Mouse (Mus musculus) intestine, embryonic 15.5 days (tissue): ENCODE results near the gene Tes3-ps. TPM values are rescaled to one million over a fixed set of nuclear protein-coding genes. Genes with fewer than 3 reads are reported as not detected.

ENCODE experiments used
- ATAC-seq: fragments of 200-750 bp; cut with Nextera tagmentation; 2 replicates; pipeline ENCODE4 v1.8.0; 2017; ENCODE audit warnings: moderate TSS enrichment, moderate library complexity
- H3K27ac ChIP-seq: fragments of 300-500 bp; sonication (generic); 2 replicates; pipeline ENCODE4 v1.5.1; 2015; ENCODE audit warnings: mild to moderate bottlenecking, inconsistent platforms
- H3K27me3 ChIP-seq: fragments of 300-500 bp; sonication (generic); replicated peaks from 2 replicates; pipeline ENCODE4 v1.6.1; 2015; ENCODE audit warnings: inconsistent platforms
- H3K36me3 ChIP-seq: fragments of 300-500 bp; sonication (generic); 2 replicates; pipeline ENCODE4 v1.6.1; 2015; ENCODE audit warnings: inconsistent platforms
- H3K4me1 ChIP-seq: fragments of 300-500 bp; sonication (generic); replicated peaks from 2 replicates; pipeline ENCODE4 v1.6.1; 2015; ENCODE audit warnings: inconsistent platforms
- H3K4me2 ChIP-seq: fragments of 300-500 bp; sonication (generic); replicated peaks from 2 replicates; pipeline ENCODE4 v1.6.1; 2015; ENCODE audit warnings: mild to moderate bottlenecking, inconsistent platforms
- H3K4me3 ChIP-seq: fragments of 300-500 bp; sonication (generic); replicated peaks from 2 replicates; pipeline ENCODE4 v1.5.1; 2015; ENCODE audit warnings: inconsistent platforms
- H3K9ac ChIP-seq: fragments of 300-500 bp; sonication (generic); 2 replicates; pipeline ENCODE4 v1.6.1; 2015; ENCODE audit warnings: inconsistent platforms
- H3K9me3 ChIP-seq: fragments of 300-500 bp; sonication (generic); 2 replicates; pipeline ENCODE4 v1.6.1; 2016; ENCODE audit warnings: inconsistent platforms
- WGBS: fragments of 180-500 bp; shearing (Covaris S2); methylation state at CpG from one replicate; pipeline ENCODE4 v1.1.7; 2015; 5-methylcytosine and 5-hydroxymethylcytosine counted together
- polyA plus RNA-seq: library from polyadenylated mRNA; unstranded; fragments of >200 nt; fragmentation: Nextera tagmentation; extraction: Ambion mirVana; gene quantifications from 2 replicates; pipeline ENCODE4 v1.2.1, GENCODE M21; 2015

The Tes3-ps gene
- polyA plus RNA-seq, 1 experiment from 2014 or later: 0.77 TPM

DNA sequence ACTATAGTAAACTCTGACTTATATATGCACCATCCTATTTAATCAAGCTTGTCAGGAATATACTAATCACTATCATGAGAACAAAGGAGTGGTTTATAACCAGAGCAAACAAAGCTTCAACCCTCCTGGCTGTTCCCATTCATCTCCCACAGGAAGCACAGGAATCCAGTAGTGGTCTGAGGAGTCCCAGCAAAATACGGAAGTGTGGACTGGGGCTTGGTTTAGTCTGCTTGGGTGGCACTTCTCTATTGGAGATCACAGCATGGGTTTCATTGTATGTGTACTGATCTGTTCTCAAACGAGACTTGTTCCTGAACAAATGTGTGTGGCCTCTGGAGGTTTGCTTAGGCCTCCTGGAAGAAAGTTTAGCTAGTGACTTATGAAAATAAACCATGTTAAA is 25.6 kb downstream of the Tes3-ps start:
- Histone ChIP-seq H3K9ac (no peak overlapping the region), H3K4me3 (no peak overlapping the region), H3K27me3 (no peaks in the 10 kb centered on the region), H3K4me1 (peaks cover 2% of the 10 kb centered on the region; the same call in 1 of the 2 replicates), H3K36me3 (no peaks in the 10 kb centered on the region), H3K4me2 (no peak overlapping the region), H3K9me3 (no peaks in the 10 kb centered on the region), H3K27ac (no peak overlapping the region)
- WGBS: 22% methylated on average over 2 of the region's 2 CpGs
- ATAC-seq: no peak

- ATAC-seq: no peak
Measured at GRCm38 (mm10) chr13:49526235-49526634, 33.1 kb downstream of the Tes3-ps start.

GRCm38 (mm10) chr13:49530636-49531035 is 37.5 kb downstream of the Tes3-ps start:
- 80% methylated on average over 4 of the region's 4 CpGs for WGBS
- H3K9me3 ChIP-seq: no peaks in the 10 kb centered on the region
- no peak overlapping the region for H3K4me3 ChIP-seq
- no peak overlapping the region for H3K9ac ChIP-seq
- no peaks in the 10 kb centered on the region for H3K4me1 ChIP-seq
- no peak overlapping the region for H3K4me2 ChIP-seq
- no peaks in the 10 kb centered on the region for H3K36me3 ChIP-seq
- no peaks in the 10 kb centered on the region for H3K27me3 ChIP-seq
- no peak overlapping the region for H3K27ac ChIP-seq
- ATAC-seq: peak; percentile 71

More at GRCm38 (mm10) chr13:49526235-49526634, 33.1 kb downstream of the Tes3-ps start:
- Histone ChIP-seq H3K4me1 (no peaks in the 10 kb centered on the region), H3K4me2 (no peak overlapping the region), H3K4me3 (no peak overlapping the region), H3K36me3 (no peaks in the 10 kb centered on the region), H3K27ac (no peak overlapping the region), H3K27me3 (no peaks in the 10 kb centered on the region), H3K9ac (no peak overlapping the region), H3K9me3 (no peaks in the 10 kb centered on the region)
- 75% methylated on average over 2 of the region's 2 CpGs for WGBS

GRCm38 (mm10) chr13:49536946-49537345 is 43.8 kb downstream of the Tes3-ps start:
- no peak overlapping the region for H3K4me3 ChIP-seq
- H3K27me3 ChIP-seq: no peaks in the 10 kb centered on the region
- WGBS: 92% methylated on average over 1 of the region's 1 CpGs
- no peaks in the 10 kb centered on the region for H3K4me1 ChIP-seq
- no peaks in the 10 kb centered on the region for H3K9me3 ChIP-seq
- ATAC-seq: no peak
- no peak overlapping the region for H3K27ac ChIP-seq
- H3K9ac ChIP-seq: no peak overlapping the region
- no peaks in the 10 kb centered on the region for H3K36me3 ChIP-seq
- H3K4me2 ChIP-seq: no peak overlapping the region

GRCm38 (mm10) chr13:49538693-49539092 is 45.6 kb downstream of the Tes3-ps start:
- Histone ChIP-seq H3K9ac (no peak overlapping the region), H3K4me1 (no peaks in the 10 kb centered on the region), H3K27me3 (no peaks in the 10 kb centered on the region), H3K27ac (no peak overlapping the region), H3K4me2 (no peak overlapping the region), H3K9me3 (no peaks in the 10 kb centered on the region), H3K4me3 (no peak overlapping the region), H3K36me3 (no peaks in the 10 kb centered on the region)
- no peak for ATAC-seq
- WGBS: 65% methylated on average over 1 of the region's 1 CpGs

GRCm38 (mm10) chr13:49544279-49544678 is 51.2 kb downstream of the Tes3-ps start, which contains the start of gene Aspn:
TSS of gene Aspn (plus strand) at chr13:49544443.
- no peak within 1 kb of the TSS for H3K9ac ChIP-seq
- H3K27me3 ChIP-seq: no peaks in the 10 kb centered on the region
- H3K36me3 ChIP-seq: no peaks in the 10 kb centered on the region
- 0 out of 2 replicates have a peak within 1 kb of the TSS, but pooled peaks have one; percentile 44 for H3K27ac ChIP-seq
- H3K4me1 ChIP-seq: no peaks in the 10 kb centered on the region
- no peaks in the 10 kb centered on the region for H3K9me3 ChIP-seq
- ATAC-seq: peak; percentile 47; the same call in 1 of the 2 replicates
- 50% methylated on average over 3 of the region's 3 CpGs for WGBS
- H3K4me3 ChIP-seq: no peak within 1 kb of the TSS
- no peak within 1 kb of the TSS for H3K4me2 ChIP-seq

- Histone ChIP-seq H3K9me3 (no peaks in the 10 kb centered on the region), H3K27me3 (no peaks in the 10 kb centered on the region), H3K36me3 (no peaks in the 10 kb centered on the region), H3K4me3 (no peak overlapping the region), H3K4me1 (no peaks in the 10 kb centered on the region), H3K4me2 (no peak overlapping the region), H3K9ac (no peak overlapping the region), H3K27ac (peak overlapping the region; percentile 44)
- no peak; the same call in 1 of the 2 replicates for ATAC-seq
- 35% methylated on average over 3 of the region's 3 CpGs for WGBS
Measured at GRCm38 (mm10) chr13:49545646-49546045, 52.5 kb downstream of the Tes3-ps start.

Other genes starting within 250 kb of the Tes3-ps start
- 0.94 and 1.4 TPM in 2 replicates for gene Susd3, start 244.6 kb upstream of the Tes3-ps start, polyA plus RNA-seq
- gene Fgd3, start 173.0 kb upstream of the Tes3-ps start, polyA plus RNA-seq: 0.94 and 0.95 TPM in 2 replicates
- 19.1 and 19.5 TPM in 2 replicates for gene Bicd2, start 151.7 kb upstream of the Tes3-ps start, polyA plus RNA-seq
- gene Ippk, start 72.1 kb upstream of the Tes3-ps start, polyA plus RNA-seq: 19.1 and 19.7 TPM in 2 replicates
- gene Ecm2, start 11.5 kb downstream of the Tes3-ps start, polyA plus RNA-seq: 0.84 and 0.92 TPM in 2 replicates
- 21.2 and 25.5 TPM in 2 replicates for gene Aspn, start 51.1 kb downstream of the Tes3-ps start, polyA plus RNA-seq
- 0.68 and 0.91 TPM in 2 replicates for gene Omd, start 89.1 kb downstream of the Tes3-ps start, polyA plus RNA-seq
- 56.4 and 68.3 TPM in 2 replicates for gene Ogn, start 114.7 kb downstream of the Tes3-ps start, polyA plus RNA-seq
- gene Cenpp, start 159.5 kb downstream of the Tes3-ps start, polyA plus RNA-seq: 21.2 and 24.7 TPM in 2 replicates
- 14.4 and 17.1 TPM in 2 replicates for gene Nol8, start 159.8 kb downstream of the Tes3-ps start, polyA plus RNA-seq
- 82.1 and 82.9 TPM in 2 replicates for gene Iars, start 188.8 kb downstream of the Tes3-ps start, polyA plus RNA-seq